Mouse (Mus musculus): Measurements from ENCODE around the gene Agbl1.

- TF ChIP-seq POLR2A (IDR thresholded peaks at IDR 0.05; ENCODE audit: borderline replicate concordance, low read depth, low read length) (no peak), CTCF (IDR thresholded peaks at IDR 0.05; ENCODE audit: low read depth, low read length) (no peak)
Measured at GRCm38 (mm10) chr7:76791247-76791646, 561.6 kb downstream of the Agbl1 start.
